Mouse (Mus musculus) testis, postnatal 14 days (tissue): ENCODE data around the gene Txnip.
A peak's percentile ranks its signal among the peaks of the same experiment; 100 is the strongest.
"Not testable (repeated sequence)": the region's sequence is repeated elsewhere in the genome, so short reads cannot be mapped to it uniquely, and the experiment has no call there.

Experiments used
- DNase-seq: peaks from one replicate; pipeline ENCODE4 v3.0.0; 2021; ENCODE audit warnings: low spot score

Txnip gene

GRCm38 (mm10) chr3:96593790-96594560 lies 36.2 kb downstream of the Txnip start, which contains the start of gene Polr3gl:
Gene Polr3gl, minus strand, starts transcription at chr3:96594181.
- DNase-seq = peak; percentile 94

GRCm38 (mm10) chr3:96594851-96595250 lies 37.1 kb downstream of the Txnip start:
- no peak for DNase-seq

DNA sequence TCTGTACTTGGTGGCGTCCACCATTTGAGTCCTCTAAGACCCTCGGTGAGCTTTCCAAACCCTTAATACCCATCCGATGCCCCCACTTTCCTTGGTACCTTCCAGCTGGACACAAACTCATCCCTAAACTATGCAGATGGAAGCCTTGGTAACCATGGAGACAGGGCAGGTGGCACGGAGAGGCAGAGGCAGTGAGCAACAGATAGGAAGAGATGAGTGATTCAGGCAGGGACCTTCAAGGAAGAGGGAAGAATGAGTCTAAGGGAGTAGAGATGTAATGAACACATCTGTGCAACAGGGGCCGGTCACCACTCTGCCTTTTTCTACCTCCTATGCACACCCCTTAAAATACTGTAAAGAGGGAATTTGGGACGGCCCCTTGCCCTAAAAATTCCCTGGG lies 37.9 kb downstream of the Txnip start:
- no peak for DNase-seq

DNA sequence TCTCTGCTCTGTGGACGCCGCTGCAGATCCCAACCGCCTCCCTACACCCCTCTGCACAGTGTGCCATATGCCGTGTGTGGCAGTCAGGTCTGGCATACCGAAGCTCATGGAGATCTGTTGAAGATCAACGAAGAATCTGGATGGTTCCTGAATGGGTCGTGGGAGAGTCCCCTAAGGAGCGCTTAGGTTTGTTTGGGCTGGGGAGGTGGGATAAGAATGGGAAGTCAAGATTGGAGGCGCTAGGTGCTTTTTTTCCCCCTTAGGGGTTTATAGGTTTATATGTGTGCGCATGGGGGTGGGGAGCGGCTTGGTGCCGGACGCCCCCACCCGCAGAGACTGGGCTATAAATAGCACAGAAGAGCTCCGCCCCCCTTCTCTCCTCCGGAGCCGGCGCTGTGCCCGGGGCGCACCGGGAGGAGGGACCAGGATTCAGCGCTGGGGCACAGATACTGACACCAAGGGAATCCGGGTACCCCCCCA lies 38.5 kb downstream of the Txnip start, which contains the start of gene Ankrd34a:
Gene Ankrd34a (plus strand): TSS at position 409 of the 480 bp plus-strand sequence.
- no peak for DNase-seq

GRCm38 (mm10) chr3:96596855-96597254 lies 39.1 kb downstream of the Txnip start:
- no peak for DNase-seq

DNA sequence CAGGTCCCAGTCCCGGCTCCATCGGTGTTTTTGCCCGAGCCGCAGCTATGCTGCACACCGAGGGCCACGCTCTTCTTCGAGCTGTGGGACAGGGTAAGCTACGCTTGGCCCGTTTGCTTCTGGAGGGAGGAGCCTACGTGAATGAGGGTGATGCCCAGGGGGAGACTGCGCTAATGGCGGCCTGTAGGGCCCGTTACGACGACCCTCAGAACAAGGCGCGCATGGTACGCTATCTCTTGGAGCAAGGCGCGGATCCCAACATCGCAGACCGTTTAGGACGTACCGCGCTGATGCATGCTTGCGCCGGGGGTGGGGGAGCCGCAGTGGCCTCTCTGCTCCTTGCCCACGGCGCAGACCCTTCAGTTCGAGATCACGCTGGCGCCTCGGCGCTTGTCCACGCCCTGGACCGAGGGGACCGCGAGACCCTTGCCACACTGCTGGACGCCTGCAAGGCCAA lies 39.7 kb downstream of the Txnip start:
- DNase-seq = peak; percentile 23

DNA sequence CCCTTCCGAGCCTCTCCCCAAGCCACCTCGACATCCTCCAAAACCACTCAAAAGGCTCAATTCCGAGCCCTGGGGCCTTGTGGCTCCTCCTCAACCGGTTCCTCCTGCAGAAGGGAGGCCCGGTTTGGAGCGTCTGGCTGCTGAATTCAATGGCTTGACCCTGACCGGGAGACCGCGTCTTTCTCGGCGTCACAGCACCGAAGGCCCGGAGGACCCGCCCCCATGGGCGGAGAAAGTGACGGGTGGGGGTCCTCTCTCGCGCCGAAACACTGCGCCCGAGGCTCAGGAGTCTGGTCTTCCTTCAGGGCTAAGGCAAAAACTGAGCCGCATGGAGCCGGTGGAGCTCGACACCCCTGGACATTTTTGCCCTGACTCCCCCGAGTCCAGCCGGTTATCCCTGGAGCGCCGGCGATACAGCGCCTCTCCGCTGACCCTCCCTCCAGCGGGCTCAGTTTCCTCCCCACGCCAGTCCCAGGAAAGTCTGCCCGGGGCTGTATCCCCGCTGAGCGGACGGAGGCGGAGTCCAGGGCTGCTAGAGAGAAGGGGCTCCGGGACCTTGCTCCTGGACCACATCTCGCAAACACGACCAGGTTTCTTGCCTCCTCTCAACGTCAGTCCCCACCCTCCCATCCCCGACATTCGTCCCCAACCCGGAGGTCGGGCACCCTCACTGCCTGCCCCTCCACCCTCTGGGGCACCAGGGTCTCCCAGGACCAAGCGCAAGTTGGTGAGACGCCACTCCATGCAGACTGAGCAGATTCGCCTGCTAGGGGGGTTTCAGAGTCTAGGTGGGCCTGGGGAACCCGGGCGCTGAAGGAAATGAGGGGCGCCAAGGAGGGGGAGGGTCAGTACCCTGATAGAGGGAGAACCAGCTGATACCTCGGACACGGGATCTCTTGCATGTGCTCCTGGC lies 40.7 kb downstream of the Txnip start:
- DNase-seq = peak; percentile 61

DNA sequence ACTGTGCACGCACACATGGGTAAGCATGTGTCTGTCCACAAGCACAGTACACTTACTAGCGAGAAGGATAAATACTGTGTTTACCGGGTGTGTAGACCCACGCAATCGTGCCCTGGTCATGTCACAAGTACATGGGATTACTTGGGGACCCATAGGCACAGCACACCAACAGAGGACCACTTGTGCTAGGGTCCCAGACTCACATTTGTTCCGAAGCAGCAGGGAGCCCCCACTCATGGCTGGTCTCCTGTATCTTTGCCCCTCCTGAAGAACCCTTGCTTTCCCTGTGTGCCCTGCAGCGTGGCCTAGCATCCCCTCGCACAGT lies 41.3 kb downstream of the Txnip start:
- no peak for DNase-seq

DNA sequence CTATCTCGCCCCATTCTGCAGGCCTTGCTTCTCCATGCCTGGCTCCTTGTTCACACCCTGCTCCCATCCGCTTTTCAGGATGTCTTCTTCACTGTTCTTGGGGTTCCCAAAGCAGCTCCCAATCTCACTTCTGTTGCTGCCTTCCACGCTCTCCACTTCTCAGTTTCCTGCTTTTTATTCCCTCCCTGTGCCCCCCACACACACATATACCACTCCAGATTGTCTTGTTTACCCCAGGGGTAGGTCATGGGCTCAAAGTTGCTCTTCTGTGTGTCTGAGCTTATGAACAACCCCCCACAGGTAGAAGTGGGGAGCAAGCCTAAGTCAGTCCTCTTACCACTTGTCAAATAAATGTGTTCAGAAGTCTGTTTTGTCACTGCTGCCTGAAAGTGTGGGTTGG lies 41.7 kb downstream of the Txnip start:
- DNase-seq = no peak

- DNase-seq = peak; percentile 94
These were observed 43.0 kb downstream of the Txnip start, which contains the start of gene Lix1l for GRCm38 (mm10) chr3:96600639-96601250. Gene Lix1l, plus strand, starts transcription at chr3:96601149.

GRCm38 (mm10) chr3:96601251-96601787 lies 43.6 kb downstream of the Txnip start:
- peak; percentile 77 for DNase-seq

GRCm38 (mm10) chr3:96601941-96602703 lies 44.4 kb downstream of the Txnip start:
- DNase-seq = peak; percentile 25

- no peak for DNase-seq
These were observed 44.9 kb downstream of the Txnip start for GRCm38 (mm10) chr3:96602704-96603084.

DNA sequence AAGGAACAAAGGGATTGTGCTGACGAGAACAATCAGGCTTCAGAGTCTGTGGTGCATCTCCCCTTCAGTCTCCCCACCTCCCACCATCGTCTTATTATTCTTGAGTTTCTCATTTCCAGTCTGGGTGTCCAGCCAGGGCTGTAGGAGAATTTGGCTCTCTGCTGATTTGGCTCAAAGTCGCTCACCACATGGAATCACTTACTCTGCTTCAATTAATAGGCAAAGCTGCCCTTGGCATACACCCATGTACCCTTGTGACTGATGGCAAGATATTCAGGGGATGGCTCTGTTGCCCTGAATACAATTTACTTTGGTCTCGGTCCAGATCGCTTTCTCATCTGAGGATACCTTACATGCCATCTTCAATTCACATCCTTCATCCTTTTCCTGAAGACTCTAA lies 45.6 kb downstream of the Txnip start:
- no peak for DNase-seq

- DNase-seq = not testable (repeated sequence)
These were observed 48.2 kb downstream of the Txnip start for GRCm38 (mm10) chr3:96606007-96606406.

- no peak for DNase-seq
These were observed 48.9 kb downstream of the Txnip start for GRCm38 (mm10) chr3:96606618-96607017.
